Mouse (Mus musculus): ENCODE measurements around the gene Ggact. TPM values are rescaled to one million over a fixed set of nuclear protein-coding genes. Genes with fewer than 3 reads are reported as not detected.
A peak's percentile ranks its signal among the peaks of the same experiment; 100 is the strongest.

The Ggact gene
- polyA plus RNA-seq, 1 experiment from 2014 or later: 17.0 TPM

- no peaks in the 10 kb centered on the region for H3K9me3 ChIP-seq (replicated peaks)
- no peaks in the 10 kb centered on the region for H3K36me3 ChIP-seq
- H3K4me2 ChIP-seq: no peak overlapping the region
- 60% methylated on average over 7 of the region's 7 CpGs for WGBS
- peaks cover 24% of the 10 kb centered on the region for H3K4me1 ChIP-seq
- ATAC-seq (replicated peaks; ENCODE audit: low FRiP score): no peak
- no peak overlapping the region for H3K27ac ChIP-seq
- H3K4me3 ChIP-seq (replicated peaks): no peak overlapping the region
- no peak overlapping the region for H3K9ac ChIP-seq
- H3K27me3 ChIP-seq: no peaks in the 10 kb centered on the region
Observed at GRCm38 (mm10) chr14:122880291-122880690, 33.3 kb downstream of the Ggact start.

GRCm38 (mm10) chr14:122877787-122878186, 35.8 kb downstream of the Ggact start:
- ATAC-seq (replicated peaks; ENCODE audit: low FRiP score): no peak
- no peaks in the 10 kb centered on the region for H3K9me3 ChIP-seq (replicated peaks)
- WGBS: 79% methylated on average over 3 of the region's 3 CpGs

GRCm38 (mm10) chr14:122876723-122877122, 36.8 kb downstream of the Ggact start:
- 0 out of 2 replicates have a peak, but pooled peaks have one; percentile 40 for ATAC-seq (replicated peaks; ENCODE audit: low FRiP score)
- no peaks in the 10 kb centered on the region for H3K27me3 ChIP-seq
- H3K27ac ChIP-seq: no peak overlapping the region
- no peak overlapping the region for H3K4me2 ChIP-seq
- H3K9me3 ChIP-seq (replicated peaks): no peaks in the 10 kb centered on the region
- no peaks in the 10 kb centered on the region for H3K36me3 ChIP-seq
- WGBS: 73% methylated on average over 7 of the region's 7 CpGs
- H3K4me1 ChIP-seq: 0 out of 2 replicates have a peak, but pooled peaks cover 3% of the 10 kb centered on the region
- no peak overlapping the region for H3K4me3 ChIP-seq (replicated peaks)
- H3K9ac ChIP-seq: no peak overlapping the region

More at GRCm38 (mm10) chr14:122877787-122878186, 35.8 kb downstream of the Ggact start:
- no peak overlapping the region for H3K27ac ChIP-seq
- H3K4me3 ChIP-seq (replicated peaks): no peak overlapping the region
- no peaks in the 10 kb centered on the region for H3K36me3 ChIP-seq
- H3K4me1 ChIP-seq: peaks cover 11% of the 10 kb centered on the region
- H3K27me3 ChIP-seq: no peaks in the 10 kb centered on the region
- H3K9ac ChIP-seq: no peak overlapping the region
- no peak overlapping the region for H3K4me2 ChIP-seq

GRCm38 (mm10) chr14:122876163-122876562, 37.4 kb downstream of the Ggact start:
- Histone ChIP-seq H3K36me3 (no peaks in the 10 kb centered on the region), H3K4me1 (no peaks in the 10 kb centered on the region), H3K4me2 (no peak overlapping the region), H3K9me3 (replicated peaks) (no peaks in the 10 kb centered on the region), H3K27me3 (no peaks in the 10 kb centered on the region), H3K27ac (no peak overlapping the region), H3K4me3 (replicated peaks) (no peak overlapping the region), H3K9ac (no peak overlapping the region)
- under 1% methylated on average over 6 of the region's 6 CpGs for WGBS
- ATAC-seq (replicated peaks; ENCODE audit: low FRiP score): peak; percentile 95

GRCm38 (mm10) chr14:122875636-122876035, 37.9 kb downstream of the Ggact start:
- Histone ChIP-seq H3K27me3 (no peaks in the 10 kb centered on the region), H3K36me3 (no peaks in the 10 kb centered on the region), H3K4me1 (no peaks in the 10 kb centered on the region), H3K4me2 (no peak overlapping the region), H3K4me3 (replicated peaks) (no peak overlapping the region), H3K9me3 (replicated peaks) (no peaks in the 10 kb centered on the region), H3K9ac (no peak overlapping the region), H3K27ac (no peak overlapping the region)
- WGBS: 67% methylated on average over 6 of the region's 6 CpGs
- ATAC-seq (replicated peaks; ENCODE audit: low FRiP score): no peak

- H3K36me3 ChIP-seq: no peaks in the 10 kb centered on the region
- H3K27me3 ChIP-seq: no peaks in the 10 kb centered on the region
- no peak overlapping the region for H3K4me2 ChIP-seq
- H3K27ac ChIP-seq: no peak overlapping the region
- H3K4me1 ChIP-seq: no peaks in the 10 kb centered on the region
- 83% methylated on average over 8 of the region's 8 CpGs for WGBS
- H3K9me3 ChIP-seq (replicated peaks): no peaks in the 10 kb centered on the region
- no peak overlapping the region for H3K4me3 ChIP-seq (replicated peaks)
- no peak for ATAC-seq (replicated peaks; ENCODE audit: low FRiP score)
- no peak overlapping the region for H3K9ac ChIP-seq
Observed at GRCm38 (mm10) chr14:122875056-122875455, 38.5 kb downstream of the Ggact start.

GRCm38 (mm10) chr14:122872612-122873011, 40.9 kb downstream of the Ggact start:
- H3K9me3 ChIP-seq (replicated peaks): no peaks in the 10 kb centered on the region
- H3K4me1 ChIP-seq: no peaks in the 10 kb centered on the region; the same call in 1 of the 2 replicates
- no peak overlapping the region for H3K27ac ChIP-seq
- H3K9ac ChIP-seq: no peak overlapping the region
- H3K27me3 ChIP-seq: no peaks in the 10 kb centered on the region
- ATAC-seq (replicated peaks; ENCODE audit: low FRiP score): no peak
- H3K36me3 ChIP-seq: no peaks in the 10 kb centered on the region
- H3K4me3 ChIP-seq (replicated peaks): no peak overlapping the region
- WGBS: 85% methylated on average over 6 of the region's 6 CpGs
- no peak overlapping the region for H3K4me2 ChIP-seq

- no peaks in the 10 kb centered on the region for H3K9me3 ChIP-seq (replicated peaks)
- 65% methylated on average over 4 of the region's 4 CpGs for WGBS
- H3K27me3 ChIP-seq: no peaks in the 10 kb centered on the region
- no peak overlapping the region for H3K27ac ChIP-seq
- no peak overlapping the region for H3K4me3 ChIP-seq (replicated peaks)
- H3K4me1 ChIP-seq: peaks cover 2% of the 10 kb centered on the region; the same call in 1 of the 2 replicates
- no peak overlapping the region for H3K4me2 ChIP-seq
- no peak for ATAC-seq (replicated peaks; ENCODE audit: low FRiP score)
- H3K9ac ChIP-seq: no peak overlapping the region
- H3K36me3 ChIP-seq: no peaks in the 10 kb centered on the region
Observed at GRCm38 (mm10) chr14:122871841-122872580, 41.5 kb downstream of the Ggact start.

- Histone ChIP-seq H3K27ac (no peak overlapping the region), H3K9ac (no peak overlapping the region), H3K4me2 (no peak overlapping the region), H3K9me3 (replicated peaks) (no peaks in the 10 kb centered on the region), H3K4me1 (peaks cover 2% of the 10 kb centered on the region; the same call in 1 of the 2 replicates), H3K27me3 (no peaks in the 10 kb centered on the region), H3K36me3 (no peaks in the 10 kb centered on the region), H3K4me3 (replicated peaks) (no peak overlapping the region)
- no peak for ATAC-seq (replicated peaks; ENCODE audit: low FRiP score)
- WGBS: 59% methylated on average over 6 of the region's 6 CpGs
Observed at GRCm38 (mm10) chr14:122869831-122870230, 43.7 kb downstream of the Ggact start.

DNA sequence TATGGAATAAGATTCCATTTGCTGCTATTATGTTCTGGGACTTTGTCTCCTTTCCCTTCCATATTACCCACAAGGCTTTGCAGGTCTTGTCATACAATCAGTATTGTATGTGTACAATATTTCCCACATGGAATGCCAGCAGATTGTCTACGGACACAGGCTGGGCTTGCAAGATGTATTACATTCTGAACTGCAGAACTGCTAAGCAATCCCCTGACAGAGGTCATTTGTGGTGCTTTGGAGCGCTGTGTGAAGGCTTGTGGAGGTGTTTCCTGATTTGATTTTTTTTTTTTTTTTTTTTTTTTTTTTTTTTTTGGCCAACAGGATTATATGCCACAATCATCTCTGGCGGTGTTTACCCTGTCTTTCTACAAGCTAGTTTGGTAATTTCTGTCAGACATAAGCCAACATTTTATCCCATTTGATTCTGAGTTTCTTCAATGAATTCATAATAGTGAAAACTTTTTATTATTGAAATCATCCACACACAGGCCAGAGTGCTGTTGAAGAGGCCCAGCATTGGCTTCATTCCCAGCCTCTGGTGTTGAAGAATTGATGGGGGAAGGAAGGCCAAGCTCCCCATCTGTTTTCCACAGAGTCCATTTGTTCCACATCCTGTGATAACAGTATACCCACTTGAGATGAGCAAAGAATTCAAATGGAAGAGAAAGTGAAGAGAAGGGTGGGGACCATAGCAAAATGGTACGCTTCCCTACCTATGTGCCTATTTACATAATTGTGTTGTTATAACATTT, 45.8 kb downstream of the Ggact start:
- 70% methylated on average over 4 of the region's 4 CpGs for WGBS
- no peak for ATAC-seq (replicated peaks; ENCODE audit: low FRiP score)

GRCm38 (mm10) chr14:122865462-122866129, 48.0 kb downstream of the Ggact start:
- no peak overlapping the region for H3K9ac ChIP-seq
- no peak overlapping the region for H3K4me3 ChIP-seq (replicated peaks)
- ATAC-seq (replicated peaks; ENCODE audit: low FRiP score): no peak
- no peaks in the 10 kb centered on the region for H3K36me3 ChIP-seq
- H3K9me3 ChIP-seq (replicated peaks): no peaks in the 10 kb centered on the region
- 85% methylated on average over 4 of the region's 4 CpGs for WGBS
- no peaks in the 10 kb centered on the region for H3K27me3 ChIP-seq
- peaks cover 7% of the 10 kb centered on the region; the same call in 1 of the 2 replicates for H3K4me1 ChIP-seq
- H3K4me2 ChIP-seq: no peak overlapping the region
- H3K27ac ChIP-seq: no peak overlapping the region

More for the DNA sequence above, 45.8 kb downstream of the Ggact start:
- Histone ChIP-seq H3K9me3 (replicated peaks) (no peaks in the 10 kb centered on the region), H3K9ac (no peak overlapping the region), H3K4me2 (no peak overlapping the region), H3K27ac (no peak overlapping the region), H3K27me3 (no peaks in the 10 kb centered on the region), H3K4me1 (peaks cover 2% of the 10 kb centered on the region; the same call in 1 of the 2 replicates), H3K4me3 (replicated peaks) (no peak overlapping the region), H3K36me3 (no peaks in the 10 kb centered on the region)

DNA sequence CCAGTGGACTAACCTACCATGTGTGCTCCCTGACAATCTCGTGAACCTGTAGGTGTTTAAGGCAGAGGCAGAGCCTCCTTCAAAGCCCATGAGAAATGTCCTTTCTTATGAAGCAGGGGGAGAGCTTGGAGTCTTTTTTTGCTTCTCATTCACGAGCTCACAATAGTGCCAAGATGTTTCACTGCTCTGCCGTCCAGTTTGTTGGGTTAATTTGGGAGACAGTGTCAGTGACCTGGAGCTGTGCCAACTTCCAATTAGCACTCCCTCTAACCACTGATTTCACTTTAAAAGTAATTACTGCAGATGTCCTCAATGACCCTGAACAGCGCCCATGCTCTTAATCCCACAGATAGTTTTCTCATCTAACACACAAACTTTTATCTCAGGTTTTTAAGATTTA, 50.9 kb downstream of the Ggact start:
- Histone ChIP-seq H3K4me2 (no peak overlapping the region), H3K27me3 (no peaks in the 10 kb centered on the region), H3K9ac (no peak overlapping the region), H3K27ac (no peak overlapping the region), H3K4me1 (peaks cover 7% of the 10 kb centered on the region; the same call in 1 of the 2 replicates), H3K9me3 (replicated peaks) (no peaks in the 10 kb centered on the region), H3K4me3 (replicated peaks) (no peak overlapping the region), H3K36me3 (no peaks in the 10 kb centered on the region)
- 40% methylated on average over 4 of the region's 4 CpGs for WGBS
- no peak for ATAC-seq (replicated peaks; ENCODE audit: low FRiP score)

Measured in kidney, embryonic 15.5 days (tissue).